Mouse (Mus musculus) MEL (cell line): ENCODE results near the gene Gdf3. TPM values are rescaled to one million over a fixed set of nuclear protein-coding genes. Genes with fewer than 3 reads are reported as not detected.
"Not testable (repeated sequence)": the region's sequence is repeated elsewhere in the genome, so short reads cannot be mapped to it uniquely, and the experiment has no call there.

Experiments used
- DNase-seq: peaks from one replicate; pipeline ENCODE4 v3.0.0; 2011; ENCODE audit warnings: low read depth, low spot score
- H3K27ac ChIP-seq: 2 replicates; pipeline ENCODE4 v1.5.1; 2012; ENCODE audit warnings: low read depth, mild to moderate bottlenecking, control low read depth, low read length, moderate library complexity; ENCODE audit not compliant: control insufficient read depth
- H3K27me3 ChIP-seq, 2 experiments: fragments of 150-350 bp in 1 of 2; sonication (generic) in 1 of 2; 2 replicates each; pipeline ENCODE4 v1.6.1; 2012; ENCODE audit warnings: low read length in 2 of 2, mild to moderate bottlenecking in 2 of 2, improper control_type of control experiment in 1 of 2, moderate library complexity in 1 of 2; ENCODE audit not compliant: insufficient read depth in 2 of 2, control insufficient read depth in 1 of 2
- H3K36me3 ChIP-seq, 2 experiments: 2 replicates each; pipeline ENCODE4 v1.6.1; 2012 to 2014; ENCODE audit warnings: low read length in 2 of 2, improper control_type of control experiment in 1 of 2, inconsistent platforms in 1 of 2, mild to moderate bottlenecking in 1 of 2; ENCODE audit not compliant: insufficient read depth in 2 of 2, control insufficient read depth in 1 of 2
- H3K4me1 ChIP-seq, 2 experiments: fragments of 150-350 bp in 1 of 2; sonication (generic) in 1 of 2; 2 replicates each; pipeline ENCODE4 v1.6.1; 2012; ENCODE audit warnings: low read length in 2 of 2, improper control_type of control experiment in 1 of 2, mild to moderate bottlenecking in 1 of 2; ENCODE audit not compliant: insufficient read depth in 2 of 2, control insufficient read depth in 1 of 2
- H3K4me3 ChIP-seq, 2 experiments: fragments of 150-350 bp in 1 of 2; sonication (generic) in 1 of 2; 2 replicates each; pipeline ENCODE4 v1.5.1; 2012; ENCODE audit warnings: low read depth in 2 of 2, low read length in 2 of 2, mild to moderate bottlenecking in 2 of 2, moderate library complexity in 2 of 2, control low read depth in 1 of 2, improper control_type of control experiment in 1 of 2; ENCODE audit not compliant: control insufficient read depth in 1 of 2, insufficient read depth in 1 of 2
- H3K79me2 ChIP-seq: 2 replicates; pipeline ENCODE4 v1.6.1; 2012; ENCODE audit warnings: mild to moderate bottlenecking, low read length, moderate library complexity; ENCODE audit not compliant: control insufficient read depth, poor library complexity, insufficient read depth
- H3K9ac ChIP-seq: 2 replicates; pipeline ENCODE4 v1.6.1; 2012; ENCODE audit warnings: low read depth, mild to moderate bottlenecking, control low read depth, low read length, moderate library complexity; ENCODE audit not compliant: control insufficient read depth, poor library complexity, severe bottlenecking
- H3K9me3 ChIP-seq: fragments of 150-350 bp; sonication (generic); replicated peaks from 2 replicates; pipeline ENCODE4 v1.6.1; 2012; ENCODE audit warnings: mild to moderate bottlenecking, low read length, improper control_type of control experiment, moderate library complexity; ENCODE audit not compliant: insufficient read depth
- BHLHE40 ChIP-seq: IDR thresholded peaks from 2 replicates; pipeline ENCODE4 v1.6.1; 2012; ENCODE audit warnings: low read depth, mild to moderate bottlenecking, inconsistent platforms, low read length, improper control_type of control experiment, borderline replicate concordance
- CTCF ChIP-seq, 3 experiments: IDR thresholded peaks in 2 of 3; conservative IDR thresholded peaks in 1 of 3; 2 replicates each; pipeline ENCODE4 v1.5.1; 2011 to 2012; ENCODE audit warnings: low read length in 3 of 3, low read depth in 2 of 3, mild to moderate bottlenecking in 2 of 3, improper control_type of control experiment in 1 of 3, inconsistent platforms in 1 of 3, mixed read lengths in 1 of 3, moderate library complexity in 1 of 3; ENCODE audit not compliant: control insufficient read depth in 1 of 3, insufficient read depth in 1 of 3, poor library complexity in 1 of 3, severe bottlenecking in 1 of 3
- GATA1 ChIP-seq: IDR thresholded peaks from 2 replicates; pipeline ENCODE4 v1.6.1; 2011; ENCODE audit warnings: low read depth, low read length, improper control_type of control experiment
- HCFC1 ChIP-seq: IDR thresholded peaks from 2 replicates; pipeline ENCODE4 v1.6.1; 2012; ENCODE audit warnings: low read depth, mild to moderate bottlenecking, inconsistent platforms, low read length, improper control_type of control experiment, moderate library complexity
- USF1 ChIP-seq: IDR thresholded peaks from 2 replicates; pipeline ENCODE4 v1.6.1; 2014; ENCODE audit warnings: low read depth, mild to moderate bottlenecking, inconsistent platforms, low read length, improper control_type of control experiment, moderate library complexity
- polyA plus RNA-seq, 2 experiments: library from polyadenylated mRNA; stranded (reverse) in 1 of 2; unstranded in 1 of 2; fragments of >175 nt in 1 of 2; fragments of >200 nt in 1 of 2; gene quantifications; 2 replicates each; pipeline versions ENCODE4 v1.2.1 to v1.2.4; 2012; ENCODE audit warnings: low replicate concordance in 2 of 2, low read depth in 1 of 2; ENCODE audit not compliant: insufficient read length in 2 of 2, insufficient read depth in 1 of 2, missing spikeins in 1 of 2
- total RNA-seq: library from RNA; depleted of rRNA; stranded (reverse); fragments of 300-350 nt; gene quantifications from 2 replicates; pipeline ENCODE4 v1.2.3, GENCODE M21; 2012

Gdf3 gene
- total and polyA plus RNA-seq, 3 experiments = 42.8 to 50.2 TPM; not detected in 1

DNA sequence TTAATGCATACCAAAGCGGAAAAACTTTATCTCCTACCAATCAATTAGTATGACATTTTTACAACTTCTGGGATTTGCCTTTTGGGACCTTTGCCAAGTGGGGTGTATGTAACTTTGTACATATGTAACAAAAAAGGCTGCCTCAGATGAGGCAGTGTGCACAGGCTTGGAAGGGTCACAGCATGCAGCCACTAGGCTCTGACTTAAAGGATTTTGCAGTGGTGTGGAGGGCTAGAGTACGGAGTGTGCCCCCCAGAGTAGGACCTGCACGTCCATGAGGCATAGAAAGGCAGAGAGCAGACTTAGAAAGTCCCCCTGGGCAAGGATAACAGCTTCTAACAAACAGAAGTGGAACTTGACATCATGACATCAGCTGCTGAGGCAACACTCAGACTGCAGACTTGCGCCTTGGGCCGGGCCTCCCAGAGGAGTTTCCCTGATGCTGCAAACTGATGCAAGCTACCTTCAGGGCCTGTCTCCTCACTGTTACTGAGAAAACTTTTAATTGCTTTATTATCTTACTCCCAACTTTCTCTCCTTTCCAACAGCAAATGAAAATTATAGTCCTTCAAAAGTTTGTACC lies 40.6 kb upstream of the Gdf3 start:
- no peak for DNase-seq
- TF ChIP-seq GATA1 (no peak), USF1 (no peak), BHLHE40 (no peak), HCFC1 (no peak)
- TF ChIP-seq, all 39 proteins: peak for 0
- no peaks in the 10 kb centered on the region for H3K27me3 ChIP-seq

GRCm38 (mm10) chr6:122649903-122650302 lies 40.0 kb upstream of the Gdf3 start:
- TF ChIP-seq CTCF (IDR thresholded peaks at IDR 0.05 in 2 of 3, conservative IDR thresholded peaks at IDR 0.05 in 1 of 3; ENCODE audit: control insufficient read depth in 1 of 3, insufficient read depth in 1 of 3, low read depth in 2 of 3, low read length in 3 of 3, poor library complexity in 1 of 3, severe bottlenecking in 1 of 3) (peak; percentile 20 to 24 (median 22); a peak in 4 of 6 replicates), USF1 (no peak)
- Histone ChIP-seq H3K4me1 (peaks cover 2 to 24% of the 10 kb centered on the region in 2 experiments; a peak in 2 of 4 replicates), H3K27me3 (no peaks in the 10 kb centered on the region), H3K36me3 (peaks cover 0 to 8% of the 10 kb centered on the region in 2 experiments; a peak in 2 of 4 replicates), H3K4me3 (no peak overlapping the region), H3K9ac (no peak overlapping the region), H3K79me2 (no peaks in the 10 kb centered on the region), H3K27ac (no peak overlapping the region), H3K9me3 (no peaks in the 10 kb centered on the region)
- no peak for DNase-seq

More for the DNA sequence above, 40.6 kb upstream of the Gdf3 start:
- Histone ChIP-seq H3K9me3 (no peaks in the 10 kb centered on the region), H3K9ac (no peak overlapping the region), H3K79me2 (no peaks in the 10 kb centered on the region), H3K4me1 (peaks cover 2 to 24% of the 10 kb centered on the region in 2 experiments; a peak in 2 of 4 replicates), H3K4me3 (no peak overlapping the region), H3K27ac (no peak overlapping the region), H3K36me3 (peaks cover 0 to 8% of the 10 kb centered on the region in 2 experiments; a peak in 2 of 4 replicates)

DNA sequence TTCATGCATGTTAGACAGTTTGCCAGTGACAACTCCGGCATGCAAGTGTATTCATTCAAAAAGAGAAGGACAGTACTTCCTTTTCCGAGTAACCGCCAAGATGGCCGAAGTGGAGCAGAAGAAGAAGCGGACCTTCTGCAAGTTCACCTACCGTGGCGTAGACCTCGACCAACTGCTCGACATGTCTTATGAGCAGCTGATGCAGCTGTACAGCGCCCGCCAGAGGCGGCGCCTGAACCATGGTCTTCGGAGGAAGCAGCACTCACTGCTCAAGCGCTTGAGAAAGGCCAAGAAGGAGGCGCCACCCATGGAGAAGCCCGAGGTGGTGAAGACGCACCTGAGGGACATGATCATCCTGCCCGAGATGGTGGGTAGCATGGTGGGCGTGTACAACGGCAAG lies 34.3 kb upstream of the Gdf3 start:
- not testable (repeated sequence) for H3K79me2 ChIP-seq, H3K27me3 ChIP-seq, H3K4me3 ChIP-seq, DNase-seq, H3K27ac ChIP-seq, H3K36me3 ChIP-seq, H3K9ac ChIP-seq, H3K9me3 ChIP-seq, H3K4me1 ChIP-seq

DNA sequence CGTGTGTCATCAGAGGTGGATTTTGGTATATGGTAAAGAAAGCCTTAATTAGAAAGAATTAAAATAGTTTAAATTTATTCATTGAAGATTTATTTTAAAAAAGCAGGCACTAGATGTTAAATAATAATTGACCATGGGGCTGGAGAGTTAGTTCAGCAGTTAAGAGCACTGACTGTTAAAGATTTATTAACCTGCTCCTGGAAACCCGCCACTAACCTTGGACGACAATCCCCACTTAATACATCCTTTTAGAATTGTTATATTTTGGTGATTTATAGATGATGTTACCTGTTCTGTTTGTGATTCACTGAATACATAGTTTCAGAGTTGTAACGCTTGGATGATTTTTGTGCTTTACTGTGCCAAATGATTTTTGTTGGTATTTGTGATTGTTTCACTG lies 27.7 kb upstream of the Gdf3 start:
- not testable (repeated sequence) for H3K27ac ChIP-seq, H3K79me2 ChIP-seq, H3K9ac ChIP-seq, H3K27me3 ChIP-seq, H3K36me3 ChIP-seq, H3K9me3 ChIP-seq, H3K4me1 ChIP-seq, DNase-seq, H3K4me3 ChIP-seq
